In genomic region chr16:47525857-47526256, GRCm38 (mm10) we compare ENCODE assay signal across 24 mouse cellular contexts.
"Had no signal": no experiment of that assay in that cellular context is flagged by ENCODE, and none has a peak within 500 bp of the region (broad histone marks: within the 10 kb centered on the region; RNA-seq: fewer than 3 reads in every experiment).

No protein-coding gene starts in this region.

- H3K4me3 ChIP-seq: kidney, embryonic 15.5 days; limb, embryonic 10.5 days; limb, embryonic 13.5 days; liver, embryonic 12.5 days; liver, embryonic 15.5 days; lung, embryonic 15.5 days; megakaryocyte, embryonic 14.5 days; midbrain, embryonic 10.5 days; midbrain, embryonic 13.5 days; myocyte; neural tube, embryonic 13.5 days had no signal

- H3K36me3 ChIP-seq: kidney, embryonic 15.5 days; limb, embryonic 10.5 days; limb, embryonic 13.5 days; liver, embryonic 12.5 days; liver, embryonic 15.5 days; lung, embryonic 15.5 days; midbrain, embryonic 10.5 days; midbrain, embryonic 13.5 days; neural tube, embryonic 13.5 days had no signal

- H3K27me3 ChIP-seq: kidney, embryonic 15.5 days; limb, embryonic 13.5 days; liver, embryonic 12.5 days; liver, embryonic 15.5 days; lung, embryonic 15.5 days; megakaryocyte, embryonic 14.5 days; midbrain, embryonic 13.5 days; neural tube, embryonic 13.5 days had no signal

- DNase-seq: kidney, adult 11 months; kidney, adult 8-10 months; kidney, postnatal 10 days; kidney, postnatal 36 days; liver; lung, adult 18-20 months; lung, postnatal 10 days; lung, postnatal 36 days; retina, postnatal 1 day; thymus, adult 2 months; thymus, postnatal 14 days; thymus, postnatal 4 days had no signal

- H3K27ac ChIP-seq: kidney, embryonic 15.5 days; limb, embryonic 10.5 days; limb, embryonic 13.5 days; liver, embryonic 12.5 days; liver, embryonic 15.5 days; lung, embryonic 15.5 days; midbrain, embryonic 10.5 days; midbrain, embryonic 13.5 days; neural tube, embryonic 13.5 days had no signal

- H3K9ac ChIP-seq: kidney, embryonic 15.5 days; limb, embryonic 13.5 days; liver, embryonic 12.5 days; liver, embryonic 15.5 days; lung, embryonic 15.5 days; midbrain, embryonic 13.5 days; neural tube, embryonic 13.5 days had no signal

- H3K9me3 ChIP-seq: kidney, embryonic 15.5 days; limb, embryonic 10.5 days; limb, embryonic 13.5 days; liver, embryonic 12.5 days; liver, embryonic 15.5 days; lung, embryonic 15.5 days; megakaryocyte, embryonic 14.5 days; midbrain, embryonic 10.5 days; midbrain, embryonic 13.5 days; neural tube, embryonic 13.5 days had no signal

- H3K4me1 ChIP-seq: kidney, embryonic 15.5 days; limb, embryonic 10.5 days; limb, embryonic 13.5 days; liver, embryonic 12.5 days; liver, embryonic 15.5 days; lung, embryonic 15.5 days; megakaryocyte, embryonic 14.5 days; midbrain, embryonic 10.5 days; midbrain, embryonic 13.5 days; neural tube, embryonic 13.5 days had no signal

- ATAC-seq: liver, embryonic 12.5 days; midbrain, embryonic 13.5 days; midbrain, embryonic 16.5 days had no signal

- H3K4me2 ChIP-seq: kidney, embryonic 15.5 days; limb, embryonic 13.5 days; liver, embryonic 12.5 days; liver, embryonic 15.5 days; lung, embryonic 15.5 days; midbrain, embryonic 13.5 days; neural tube, embryonic 13.5 days had no signal
